Mouse (Mus musculus) thymus, adult 2 months (tissue): Measurements from ENCODE around the gene Meox1. TPM values are rescaled to one million over a fixed set of nuclear protein-coding genes. Genes with fewer than 3 reads are reported as not detected.

ENCODE experiments used
- DNase-seq: peaks from one replicate; pipeline ENCODE4 v3.0.0; 2021
- H3K27ac ChIP-seq: fragments of 200-500 bp; 2 replicates; pipeline ENCODE4 v1.5.1; 2012; ENCODE audit warnings: low read length, control low read depth; ENCODE audit not compliant: control insufficient read depth, insufficient read depth
- H3K27me3 ChIP-seq: fragments of 200-500 bp; 2 replicates; pipeline ENCODE4 v1.6.1; 2012; ENCODE audit warnings: mild to moderate bottlenecking, low read length, moderate library complexity, mixed read lengths; ENCODE audit not compliant: control insufficient read depth, insufficient read depth
- H3K36me3 ChIP-seq: fragments of 200-500 bp; 2 replicates; pipeline ENCODE4 v1.6.1; 2012; ENCODE audit warnings: mild to moderate bottlenecking, low read length, moderate library complexity; ENCODE audit not compliant: control insufficient read depth, insufficient read depth
- H3K4me1 ChIP-seq: fragments of 200-500 bp; replicated peaks from 2 replicates; pipeline ENCODE4 v1.6.1; 2012; ENCODE audit warnings: low read length; ENCODE audit not compliant: control insufficient read depth, insufficient read depth
- H3K4me3 ChIP-seq: fragments of 200-500 bp; 2 replicates; pipeline ENCODE4 v1.5.1; 2012; ENCODE audit warnings: mild to moderate bottlenecking, low read length, control low read depth, moderate library complexity; ENCODE audit not compliant: control insufficient read depth, insufficient read depth
- CTCF ChIP-seq: fragments of 200-500 bp; IDR thresholded peaks from 2 replicates; pipeline ENCODE4 v1.5.1; 2012; ENCODE audit warnings: mild to moderate bottlenecking, control low read depth, low read length, moderate library complexity, borderline replicate concordance; ENCODE audit not compliant: control insufficient read depth, poor library complexity, insufficient read depth; ENCODE audit errors: extremely low read depth
- POLR2A ChIP-seq: fragments of 200-500 bp; IDR thresholded peaks from 2 replicates; pipeline ENCODE4 v1.6.1; 2012; ENCODE audit warnings: mild to moderate bottlenecking, low read length, control low read depth, moderate library complexity; ENCODE audit not compliant: control insufficient read depth, poor library complexity, insufficient read depth; ENCODE audit errors: extremely low read depth
- WGBS: fragments of 180-500 bp; shearing (Covaris S2); methylation state at CpG from one replicate; pipeline ENCODE4 v1.1.7; 2018; 5-methylcytosine and 5-hydroxymethylcytosine counted together
- polyA plus RNA-seq: library from polyadenylated mRNA; depleted of rRNA; stranded (reverse); fragments of >200 nt; gene quantifications from 2 replicates; pipeline ENCODE4 v1.2.3, GENCODE M21; 2012

Meox1 gene
- polyA plus RNA-seq, 1 experiment: 2.1 TPM

GRCm38 (mm10) chr11:101889781-101890180 lies 4.4 kb downstream of the Meox1 start:
- H3K4me1 ChIP-seq: no peaks in the 10 kb centered on the region
- WGBS: 15% methylated on average over 13 of the region's 13 CpGs
- peaks cover 3% of the 10 kb centered on the region; the same call in 1 of the 2 replicates for H3K27me3 ChIP-seq
- H3K36me3 ChIP-seq: no peaks in the 10 kb centered on the region
- no peak for DNase-seq
- H3K4me3 ChIP-seq: no peak overlapping the region
- no peak overlapping the region for H3K27ac ChIP-seq
- TF ChIP-seq CTCF (no peak), POLR2A (no peak)

DNA sequence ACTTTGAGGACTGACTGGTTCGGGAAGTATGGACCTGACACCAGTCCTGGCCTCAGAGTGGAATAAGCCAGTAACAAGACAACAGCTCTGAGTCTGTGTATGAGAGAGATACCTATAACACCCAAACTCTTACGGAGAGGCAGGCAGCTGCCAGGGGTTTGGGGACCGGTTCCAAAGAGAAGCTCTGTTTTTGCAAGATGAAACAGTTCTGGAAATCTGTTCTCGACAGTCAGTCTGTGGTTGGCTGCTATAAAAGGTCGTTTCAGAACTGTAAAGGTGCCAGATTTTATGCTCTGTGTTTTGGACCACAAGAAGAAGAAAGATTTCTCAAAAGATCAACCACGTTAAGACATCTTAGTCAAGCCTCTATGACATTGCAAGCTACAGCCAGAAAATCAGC lies 5.4 kb downstream of the Meox1 start:
- H3K27ac ChIP-seq: no peak overlapping the region
- DNase-seq: no peak
- 42% methylated on average over 6 of the region's 6 CpGs for WGBS
- peaks cover 3% of the 10 kb centered on the region; the same call in 1 of the 2 replicates for H3K27me3 ChIP-seq
- no peaks in the 10 kb centered on the region for H3K4me1 ChIP-seq
- no peak overlapping the region for H3K4me3 ChIP-seq
- TF ChIP-seq CTCF (no peak), POLR2A (no peak)
- H3K36me3 ChIP-seq: no peaks in the 10 kb centered on the region

DNA sequence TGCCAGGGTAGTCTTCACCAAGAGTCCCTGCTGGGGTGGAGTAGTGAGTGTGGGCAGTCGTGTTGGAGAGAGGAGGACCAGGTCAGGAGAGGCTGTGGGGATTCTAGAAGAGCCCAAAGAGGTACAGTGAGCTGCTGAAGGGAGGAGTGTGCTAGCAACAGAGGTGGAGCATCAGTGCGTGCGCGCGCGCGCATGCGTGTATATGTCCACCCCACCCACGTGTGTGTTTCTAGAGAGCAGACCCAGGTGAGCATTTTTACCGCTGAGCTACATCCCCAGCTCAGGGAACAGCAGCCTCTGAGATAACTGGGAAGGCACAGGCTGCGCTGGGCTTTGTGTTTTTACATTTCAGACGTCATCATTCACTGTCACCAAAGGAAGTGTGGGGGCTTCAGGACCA lies 7.7 kb downstream of the Meox1 start:
- Histone ChIP-seq H3K27ac (no peak overlapping the region), H3K36me3 (no peaks in the 10 kb centered on the region), H3K4me1 (no peaks in the 10 kb centered on the region), H3K4me3 (no peak overlapping the region), H3K27me3 (peaks cover 3% of the 10 kb centered on the region; the same call in 1 of the 2 replicates)
- TF ChIP-seq CTCF (no peak), POLR2A (no peak)
- DNase-seq: no peak
- WGBS: 70% methylated on average over 12 of the region's 12 CpGs

DNA sequence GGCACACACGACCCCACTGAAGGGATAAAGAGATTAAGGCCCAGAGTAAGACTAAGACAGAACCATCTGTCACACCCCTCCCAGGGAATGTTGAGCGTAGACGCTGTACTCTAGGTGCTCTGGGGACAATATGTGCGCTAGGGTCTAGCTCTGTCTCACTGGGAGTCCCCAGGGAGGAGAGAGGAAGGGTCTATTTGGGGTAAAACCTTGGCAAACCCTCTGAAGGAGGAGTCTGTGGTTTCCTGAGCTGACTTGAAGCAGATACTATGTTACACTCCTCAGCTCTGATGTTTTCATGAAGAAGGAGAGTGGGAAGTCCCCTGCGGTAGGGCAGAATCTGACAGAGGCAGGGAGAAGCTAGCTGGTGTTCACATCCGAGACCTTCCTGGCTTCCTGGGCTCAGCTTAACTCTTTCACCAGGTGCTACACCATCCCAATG lies 8.3 kb downstream of the Meox1 start:
- Histone ChIP-seq H3K36me3 (no peaks in the 10 kb centered on the region), H3K4me3 (no peak overlapping the region), H3K27me3 (peaks cover 3% of the 10 kb centered on the region; the same call in 1 of the 2 replicates), H3K4me1 (no peaks in the 10 kb centered on the region), H3K27ac (no peak overlapping the region)
- WGBS: 17% methylated on average over 6 of the region's 6 CpGs
- no peak for DNase-seq
- TF ChIP-seq CTCF (no peak), POLR2A (no peak)

DNA sequence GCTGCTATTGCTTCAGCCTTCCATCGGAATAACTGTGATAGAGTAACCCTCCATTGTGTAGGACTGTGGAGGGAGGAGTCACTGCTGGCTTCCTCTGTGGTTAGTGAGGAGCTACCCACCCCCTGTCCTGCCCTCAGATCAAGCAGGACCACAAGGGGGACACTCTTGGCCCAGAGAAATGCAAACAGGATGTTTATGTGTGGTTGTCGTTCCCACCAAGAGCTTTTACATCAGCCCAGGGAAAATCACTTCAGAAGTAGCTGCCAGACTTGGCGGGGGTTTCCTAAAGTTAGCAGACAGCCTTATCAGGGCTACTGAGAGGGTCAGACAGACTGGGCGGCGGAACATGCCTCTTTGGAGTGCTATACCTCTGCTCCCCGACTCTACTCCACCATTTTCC lies 8.9 kb downstream of the Meox1 start:
- Histone ChIP-seq H3K4me1 (no peaks in the 10 kb centered on the region), H3K27ac (no peak overlapping the region), H3K36me3 (no peaks in the 10 kb centered on the region), H3K27me3 (peaks cover 3% of the 10 kb centered on the region; the same call in 1 of the 2 replicates), H3K4me3 (no peak overlapping the region)
- TF ChIP-seq CTCF (no peak), POLR2A (no peak)
- 14% methylated on average over 6 of the region's 6 CpGs for WGBS
- DNase-seq: no peak

GRCm38 (mm10) chr11:101883911-101884310 lies 10.3 kb downstream of the Meox1 start:
- TF ChIP-seq CTCF (no peak), POLR2A (no peak)
- Histone ChIP-seq H3K27me3 (no peaks in the 10 kb centered on the region; the same call in 1 of the 2 replicates), H3K27ac (no peak overlapping the region), H3K4me3 (no peak overlapping the region), H3K36me3 (no peaks in the 10 kb centered on the region), H3K4me1 (no peaks in the 10 kb centered on the region)
- WGBS: 85% methylated on average over 2 of the region's 2 CpGs
- no peak for DNase-seq

GRCm38 (mm10) chr11:101882500-101883290 lies 11.5 kb downstream of the Meox1 start:
- Histone ChIP-seq H3K36me3 (no peaks in the 10 kb centered on the region), H3K27me3 (no peaks in the 10 kb centered on the region; the same call in 1 of the 2 replicates), H3K4me3 (no peak overlapping the region), H3K4me1 (no peaks in the 10 kb centered on the region), H3K27ac (no peak overlapping the region)
- no peak for TF ChIP-seq POLR2A
- no peak for TF ChIP-seq CTCF
- WGBS: 87% methylated on average over 11 of the region's 11 CpGs
- no peak for DNase-seq
